ENCODE assay signal across 26 mouse cellular contexts in the genomic region with DNA sequence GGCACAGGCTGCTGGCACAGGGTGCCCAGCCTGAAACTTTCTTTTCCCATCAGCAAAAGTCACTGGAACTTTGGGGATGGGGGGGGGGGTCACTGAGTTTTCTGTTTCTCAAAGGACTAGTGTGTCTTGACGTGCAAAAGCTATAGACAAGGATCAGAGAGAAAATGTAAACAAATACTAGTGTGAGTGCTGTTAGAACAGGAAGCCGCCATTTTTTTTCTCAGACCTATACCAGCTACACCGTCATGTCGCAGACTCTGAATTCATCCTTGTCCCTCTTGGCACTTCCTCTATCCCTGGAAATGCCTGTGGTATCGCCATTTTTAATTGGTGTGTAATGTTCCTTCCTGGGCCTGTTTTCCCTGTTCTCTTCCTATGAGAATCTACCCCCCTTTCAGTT.
DNase-seq lines count a peak whose midpoint lies in the region; ATAC-seq lines count a peak whose summit lies in the region.
"Had no signal": no experiment of that assay in that cellular context is flagged by ENCODE, and none has a peak within 500 bp of the region (broad histone marks: within the 10 kb centered on the region; RNA-seq: fewer than 3 reads in every experiment).

No protein-coding gene starts in this region.

- H3K9me3 ChIP-seq in embryonic facial prominence, embryonic 13.5 days = no peaks in the 10 kb centered on the region
- H3K9me3 ChIP-seq in embryonic facial prominence, embryonic 10.5 days = no peaks in the 10 kb centered on the region
- H3K9me3 ChIP-seq: embryonic facial prominence, embryonic 15.5 days; heart, embryonic 12.5 days; heart, embryonic 15.5 days; hindbrain, embryonic 10.5 days; hindbrain, embryonic 13.5 days had no signal

- no peak overlapping the region for H3K4me2 ChIP-seq in embryonic facial prominence, embryonic 13.5 days
- H3K4me2 ChIP-seq: embryonic facial prominence, embryonic 15.5 days; heart, embryonic 12.5 days; heart, embryonic 15.5 days; hindbrain, embryonic 13.5 days had no signal

- H3K36me3 ChIP-seq in embryonic facial prominence, embryonic 13.5 days = peaks cover 10% of the 10 kb centered on the region
- H3K36me3 ChIP-seq in embryonic facial prominence, embryonic 10.5 days (replicated peaks) = peaks cover 29% of the 10 kb centered on the region
- H3K36me3 ChIP-seq: embryonic facial prominence, embryonic 15.5 days; heart, embryonic 12.5 days; heart, embryonic 15.5 days; hindbrain, embryonic 10.5 days; hindbrain, embryonic 13.5 days had no signal

- DNase-seq in embryonic facial prominence, embryonic 10.5 days (ENCODE audit: low spot score) = no peak
- DNase-seq in CD4-positive helper T cell, adult 2 months (ENCODE audit: low read depth, low spot score) = peak; percentile 52
- DNase-seq in gastrocnemius, postnatal 4 days (ENCODE audit: low spot score in 2 of 2) = no peak
- DNase-seq in adrenal gland, postnatal 10 days = no peak
- DNase-seq: adrenal gland, postnatal 25 days; cerebellum, adult 11-12 months; cerebellum, adult 8-10 months; cerebellum, postnatal 10 days; cerebellum, postnatal 36 days; embryo, embryonic 11 days; forebrain, postnatal 0 days; gastrocnemius, adult 2 months; gastrocnemius, postnatal 14 days; heart, adult 18-20 months; heart, postnatal 10 days; heart, postnatal 36 days had no signal

- ATAC-seq in embryonic facial prominence, embryonic 13.5 days (ENCODE audit: insufficient number of reproducible peaks, insufficient read depth, low FRiP score, low TSS enrichment, low read depth) = no peak
- ATAC-seq in activated CD4-positive, CD25-positive, alpha-beta regulatory T cell, adult 4 months = peak; percentile 22
- ATAC-seq: forebrain, embryonic 14.5 days; forebrain, postnatal 0 days; hindbrain, embryonic 16.5 days; intestine, postnatal 0 days had no signal

- no peak overlapping the region for H3K4me3 ChIP-seq in embryonic facial prominence, embryonic 13.5 days
- no peak overlapping the region for H3K4me3 ChIP-seq in embryonic facial prominence, embryonic 10.5 days
- H3K4me3 ChIP-seq: embryonic facial prominence, embryonic 15.5 days; gastrocnemius, adult 2 months; heart, embryonic 12.5 days; heart, embryonic 15.5 days; hindbrain, embryonic 10.5 days; hindbrain, embryonic 13.5 days had no signal

- peak overlapping the region; percentile 22; the same call in 1 of the 2 replicates for H3K27ac ChIP-seq in embryonic facial prominence, embryonic 13.5 days
- no peak overlapping the region for H3K27ac ChIP-seq in embryonic facial prominence, embryonic 10.5 days (replicated peaks)
- H3K27ac ChIP-seq: embryonic facial prominence, embryonic 15.5 days; gastrocnemius, adult 2 months; heart, embryonic 15.5 days had no signal

- H3K27me3 ChIP-seq in embryonic facial prominence, embryonic 13.5 days = no peaks in the 10 kb centered on the region
- no peaks in the 10 kb centered on the region for H3K27me3 ChIP-seq in embryonic facial prominence, embryonic 10.5 days (replicated peaks; ENCODE audit: low read depth, poor library complexity, severe bottlenecking)
- H3K27me3 ChIP-seq: embryonic facial prominence, embryonic 15.5 days; hindbrain, embryonic 13.5 days had no signal

- peaks cover 82% of the 10 kb centered on the region for H3K4me1 ChIP-seq in embryonic facial prominence, embryonic 13.5 days
- peaks cover 61% of the 10 kb centered on the region for H3K4me1 ChIP-seq in embryonic facial prominence, embryonic 10.5 days

- WGBS in embryonic facial prominence, embryonic 13.5 days = 70% methylated on average over 5 of the region's 5 CpGs
- WGBS in embryonic facial prominence, embryonic 10.5 days = 81% methylated on average over 5 of the region's 5 CpGs

- no peak overlapping the region for H3K9ac ChIP-seq in embryonic facial prominence, embryonic 13.5 days
- H3K9ac ChIP-seq: embryonic facial prominence, embryonic 15.5 days; forebrain, postnatal 0 days; heart, embryonic 12.5 days; heart, embryonic 15.5 days; hindbrain, embryonic 13.5 days had no signal
